Mouse (Mus musculus): ENCODE data around the gene Nectin1.

The Nectin1 gene

DNA sequence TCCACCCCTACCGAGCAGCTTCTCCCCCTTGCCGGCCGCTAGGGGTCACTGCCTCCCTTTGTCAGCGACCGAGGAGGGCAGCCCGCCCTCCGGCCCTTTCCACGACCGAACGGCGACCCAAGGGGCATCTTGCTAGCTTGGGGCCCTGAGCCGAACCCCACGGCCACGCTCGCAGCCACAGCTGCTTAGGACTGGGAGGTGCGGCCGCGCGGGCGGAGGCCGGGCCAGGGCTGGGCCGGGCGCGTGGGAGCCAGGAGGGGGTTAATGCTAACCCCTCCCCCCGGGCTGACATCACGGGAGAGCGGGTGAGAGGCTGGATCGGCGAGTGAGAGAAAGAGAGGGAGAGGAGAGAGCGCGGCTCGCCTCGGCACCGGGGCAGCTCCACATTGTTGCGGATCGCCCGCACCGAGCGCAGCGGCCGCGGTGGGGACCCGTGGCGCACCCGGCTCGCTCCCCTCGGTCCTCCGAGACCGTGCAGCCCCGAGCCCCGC is at the start of gene Nectin1:
Nectin1 (plus strand) TSS at position 338 of the 491 bp plus-strand sequence.
- DNase-seq: peak; percentile 94 to 96

DNA sequence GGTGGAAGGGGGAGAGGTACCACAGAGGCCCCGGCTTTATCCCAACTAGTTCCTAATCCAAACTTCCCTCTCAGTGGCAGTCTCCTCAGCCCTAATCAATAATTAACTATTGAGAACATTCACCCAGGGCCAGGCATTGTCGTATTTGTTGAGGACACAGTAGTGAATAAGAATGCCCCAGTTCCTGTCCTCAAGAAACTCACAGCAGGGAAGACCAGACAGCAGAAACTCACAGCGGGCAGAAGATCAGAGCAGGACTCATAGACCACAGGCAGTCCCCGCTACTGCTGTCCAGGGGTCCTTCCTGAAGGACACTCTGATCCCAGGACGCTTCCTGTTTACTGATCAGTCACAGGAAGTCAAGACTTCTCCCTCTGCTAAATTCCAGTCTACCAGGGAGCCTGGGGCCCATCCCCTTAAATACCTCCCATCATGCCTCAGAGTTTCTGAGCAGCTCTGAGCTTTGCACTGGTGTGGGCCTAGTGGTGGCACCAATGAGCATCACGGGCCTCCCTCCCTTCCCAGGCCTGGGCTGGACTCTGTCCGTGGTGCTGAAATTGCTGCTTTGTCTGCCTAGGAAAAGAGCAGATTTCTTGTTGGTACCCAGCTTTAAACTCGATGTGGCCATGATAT is 45.6 kb upstream of the Nectin1 start:
- peak in 1 of 2 experiments; percentile 43 for DNase-seq

GRCm38 (mm10) chr9:43698841-43699240 is 44.9 kb upstream of the Nectin1 start:
- no peak for DNase-seq

GRCm38 (mm10) chr9:43699417-43700225 is 44.2 kb upstream of the Nectin1 start:
- peak; percentile 65 to 68 for DNase-seq

GRCm38 (mm10) chr9:43700226-43700579 is 43.6 kb upstream of the Nectin1 start:
- no peak for DNase-seq

- DNase-seq: no peak
These were observed 42.0 kb upstream of the Nectin1 start for GRCm38 (mm10) chr9:43701748-43702147.

- no peak for DNase-seq
These were observed 36.2 kb upstream of the Nectin1 start for GRCm38 (mm10) chr9:43707571-43707970.

DNA sequence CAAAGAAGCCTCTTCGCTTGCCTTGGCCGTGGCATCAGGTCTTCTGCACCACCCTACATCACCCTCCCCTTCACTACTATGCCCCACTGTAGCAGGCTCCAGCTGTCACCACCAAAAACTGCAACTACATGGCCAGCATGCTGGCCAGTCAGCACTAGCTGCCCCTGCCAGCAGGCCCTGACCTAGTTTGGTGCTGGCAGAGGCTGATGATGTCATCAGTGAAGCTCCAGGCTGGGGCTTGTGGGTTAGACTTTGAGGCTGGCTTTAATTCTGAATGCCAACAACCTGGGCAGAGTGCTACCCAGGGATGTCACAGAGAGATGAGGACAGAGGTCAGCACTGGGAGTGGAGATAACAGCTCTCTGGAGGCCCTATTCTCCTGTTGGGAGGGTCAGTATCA is 35.1 kb upstream of the Nectin1 start:
- DNase-seq: peak; percentile 57 to 66

DNA sequence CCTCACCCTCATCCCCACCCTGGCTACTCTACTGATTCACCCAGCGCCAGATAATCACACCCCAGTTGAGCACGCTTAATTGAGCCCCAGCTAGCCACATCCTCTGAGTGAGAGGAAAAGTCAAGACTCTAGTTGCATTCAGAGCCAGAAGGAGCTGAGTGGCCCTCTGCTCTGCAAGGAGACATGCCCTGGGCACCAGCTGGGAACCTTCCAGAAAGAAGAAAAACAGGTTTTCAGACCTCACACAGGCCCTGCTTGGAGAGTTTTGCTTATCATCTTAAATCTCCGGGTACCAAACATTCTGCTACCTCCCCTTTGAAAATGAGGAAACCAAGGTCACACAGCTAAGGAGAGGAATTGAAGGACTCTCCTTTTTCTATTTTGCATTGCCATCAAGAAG is 30.4 kb upstream of the Nectin1 start:
- DNase-seq: no peak

DNA sequence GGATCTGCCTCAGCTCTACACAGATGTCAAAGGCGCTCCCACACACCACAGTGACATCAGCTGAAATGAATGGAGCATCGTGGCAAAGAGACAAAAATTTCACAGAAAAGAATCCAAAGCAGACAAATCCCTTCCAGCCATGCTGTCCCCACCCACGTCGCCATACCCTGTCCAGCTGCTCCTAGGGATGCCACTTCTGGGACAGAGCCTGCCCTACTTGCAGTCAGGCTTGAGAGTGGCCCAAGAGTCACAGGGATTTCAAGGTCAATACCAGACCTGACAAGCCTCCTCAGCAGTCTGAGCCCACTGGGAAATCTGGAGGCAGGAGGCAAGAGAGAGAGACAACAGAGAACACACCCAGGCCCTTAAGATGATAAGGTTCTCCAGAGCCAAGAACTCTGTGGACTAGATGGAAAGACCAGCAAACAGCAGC is 24.4 kb upstream of the Nectin1 start:
- DNase-seq: no peak

DNA sequence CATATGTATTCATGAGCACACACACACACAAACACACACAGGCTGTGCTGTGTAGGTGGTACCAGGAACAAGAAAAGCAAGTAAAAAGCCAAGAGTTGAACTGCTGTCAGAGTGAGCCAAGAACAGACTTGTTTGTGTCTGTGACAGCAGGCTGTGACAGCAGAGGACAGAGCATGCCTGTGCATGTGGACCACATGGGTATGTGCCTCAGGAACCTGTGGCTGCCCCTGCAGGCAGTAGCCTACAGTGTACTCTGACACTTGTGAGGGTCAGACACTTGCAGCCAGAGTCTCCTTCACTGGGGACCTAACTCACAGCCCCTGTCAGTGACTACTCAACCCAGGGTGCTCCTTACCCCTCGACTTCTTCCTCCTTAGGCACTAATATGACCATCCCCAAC is 23.7 kb upstream of the Nectin1 start:
- DNase-seq: no peak

- no peak for DNase-seq
These were observed 19.7 kb upstream of the Nectin1 start for GRCm38 (mm10) chr9:43724093-43724492.

- peak; percentile 53 to 63 for DNase-seq
These were observed 14.1 kb upstream of the Nectin1 start for GRCm38 (mm10) chr9:43729450-43730266.

GRCm38 (mm10) chr9:43730284-43731027 is 13.3 kb upstream of the Nectin1 start:
- DNase-seq: peak; percentile 75 to 77

DNA sequence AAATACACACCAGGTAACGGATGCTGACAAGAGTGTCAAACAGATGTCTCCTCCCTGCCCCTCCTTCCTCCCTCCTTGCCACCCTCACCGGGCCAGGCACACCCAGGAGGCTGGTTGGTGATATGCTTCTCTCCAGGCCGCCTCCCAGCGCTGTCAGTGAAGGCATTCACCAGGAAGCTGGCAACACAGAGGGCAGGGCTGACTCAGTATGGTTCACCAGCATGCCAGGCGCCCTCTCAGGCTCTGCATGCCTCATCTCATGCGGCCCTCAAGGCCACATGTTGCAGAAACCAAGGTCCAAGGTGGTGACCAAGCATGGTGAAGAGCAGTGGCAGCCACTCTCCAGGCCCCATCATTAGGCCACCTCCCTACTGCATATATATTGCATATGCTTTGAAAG is 11.9 kb upstream of the Nectin1 start:
- no peak for DNase-seq

GRCm38 (mm10) chr9:43732671-43733070 is 11.1 kb upstream of the Nectin1 start:
- DNase-seq: no peak

DNA sequence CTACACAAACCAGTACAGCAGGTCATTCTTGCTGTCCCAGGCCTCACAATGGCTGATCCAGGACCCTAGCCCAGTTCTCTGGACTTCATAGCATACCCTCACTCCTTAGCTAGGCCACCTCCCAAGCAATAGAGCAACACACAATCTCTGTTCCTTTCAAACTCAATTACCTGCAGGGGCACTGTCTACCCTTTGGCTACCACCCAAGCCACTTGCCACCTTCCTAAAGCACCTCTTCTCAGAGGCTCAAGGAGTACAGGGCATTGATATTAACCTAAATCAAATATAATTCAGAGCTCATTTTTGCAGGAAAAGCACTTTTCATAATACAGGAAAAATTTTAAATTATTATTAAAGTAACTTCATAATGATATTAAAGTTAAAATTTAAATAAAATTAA is 8.8 kb upstream of the Nectin1 start:
- DNase-seq: no peak

- DNase-seq: no peak
These were observed 7.6 kb upstream of the Nectin1 start for GRCm38 (mm10) chr9:43736046-43736730.

DNA sequence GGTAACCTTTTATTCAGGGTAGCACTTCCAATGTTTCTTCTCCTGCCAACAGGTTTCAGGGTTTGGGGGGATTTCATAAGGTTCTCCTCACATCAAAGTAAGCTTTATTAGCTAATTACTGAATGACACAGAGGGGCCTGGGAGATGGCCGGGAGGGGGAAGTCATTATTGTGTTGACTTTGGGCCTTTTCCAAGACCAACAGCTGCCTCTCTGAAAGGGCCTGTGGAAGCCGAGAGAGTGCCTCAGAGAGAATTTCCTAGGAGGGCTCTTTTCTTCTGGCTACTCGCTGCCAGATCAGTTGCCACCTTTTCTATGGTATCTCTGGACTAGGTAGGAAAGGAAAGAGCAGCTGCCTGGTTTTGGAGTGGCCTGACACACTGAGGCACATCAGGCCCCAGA is 6.5 kb upstream of the Nectin1 start:
- peak in 1 of 2 experiments; percentile 58 for DNase-seq

GRCm38 (mm10) chr9:43737871-43738292 is 5.9 kb upstream of the Nectin1 start:
- peak; percentile 58 to 62 for DNase-seq

- no peak for DNase-seq
These were observed 5.2 kb upstream of the Nectin1 start for GRCm38 (mm10) chr9:43738480-43739084.

Measured in cerebellum, postnatal 10 days (tissue).